Mouse (Mus musculus) hindbrain, embryonic 11.5 days (tissue): Measurements from ENCODE around the gene Btnl9. TPM values are rescaled to one million over a fixed set of nuclear protein-coding genes. Genes with fewer than 3 reads are reported as not detected.

Experiments used
- ATAC-seq: fragments of 200-750 bp; cut with Nextera tagmentation; 2 replicates; pipeline ENCODE4 v1.8.0; 2017; ENCODE audit warnings: mild to moderate bottlenecking, moderate TSS enrichment, moderate library complexity; ENCODE audit not compliant: low FRiP score
- DNase-seq: peaks from one replicate; pipeline ENCODE4 v3.0.0-alpha.2; 2015; ENCODE audit warnings: low spot score
- H3K27ac ChIP-seq: fragments of 300-500 bp; sonication (generic); 2 replicates; pipeline ENCODE4 v1.5.1; 2014; ENCODE audit warnings: mild to moderate bottlenecking, low read depth, low read length
- H3K27me3 ChIP-seq: fragments of 300-500 bp; sonication (generic); 2 replicates; pipeline ENCODE4 v1.6.1; 2014; ENCODE audit warnings: mild to moderate bottlenecking, low read length, moderate library complexity, mixed read lengths; ENCODE audit not compliant: control insufficient read depth, insufficient read depth
- H3K36me3 ChIP-seq: fragments of 300-500 bp; sonication (generic); 2 replicates; pipeline ENCODE4 v1.6.1; 2014; ENCODE audit warnings: mild to moderate bottlenecking, low read length, moderate library complexity, mixed read lengths; ENCODE audit not compliant: control insufficient read depth, insufficient read depth
- H3K4me1 ChIP-seq: fragments of 300-500 bp; sonication (generic); replicated peaks from 2 replicates; pipeline ENCODE4 v1.6.1; 2014; ENCODE audit warnings: low read length, mixed read lengths; ENCODE audit not compliant: control insufficient read depth, insufficient read depth
- H3K4me2 ChIP-seq: fragments of 300-500 bp; sonication (generic); replicated peaks from 2 replicates; pipeline ENCODE4 v1.6.1; 2014; ENCODE audit warnings: mild to moderate bottlenecking, low read depth, low read length
- H3K4me3 ChIP-seq: fragments of 300-500 bp; sonication (generic); 2 replicates; pipeline ENCODE4 v1.5.1; 2014; ENCODE audit warnings: low read depth, low read length
- H3K9ac ChIP-seq: fragments of 300-500 bp; sonication (generic); 2 replicates; pipeline ENCODE4 v1.6.1; 2014; ENCODE audit warnings: low read depth, low read length
- H3K9me3 ChIP-seq: fragments of 300-500 bp; sonication (generic); 2 replicates; pipeline ENCODE4 v1.6.1; 2016; ENCODE audit warnings: low read length; ENCODE audit not compliant: control insufficient read depth
- WGBS: fragments of 180-500 bp; shearing (Covaris S2); extraction: QIAGEN DNeasy Blood & Tissue Kit; methylation state at CpG from one replicate; pipeline ENCODE4 v1.1.7; 2014; 5-methylcytosine and 5-hydroxymethylcytosine counted together
- polyA plus RNA-seq: library from polyadenylated mRNA; unstranded; fragments of >200 nt; fragmentation: Nextera tagmentation; extraction: Ambion mirVana; gene quantifications from 2 replicates; pipeline ENCODE4 v1.2.1, GENCODE M21; 2014

The Btnl9 gene
- polyA plus RNA-seq, 1 experiment from 2014 or later, result not detected

DNA sequence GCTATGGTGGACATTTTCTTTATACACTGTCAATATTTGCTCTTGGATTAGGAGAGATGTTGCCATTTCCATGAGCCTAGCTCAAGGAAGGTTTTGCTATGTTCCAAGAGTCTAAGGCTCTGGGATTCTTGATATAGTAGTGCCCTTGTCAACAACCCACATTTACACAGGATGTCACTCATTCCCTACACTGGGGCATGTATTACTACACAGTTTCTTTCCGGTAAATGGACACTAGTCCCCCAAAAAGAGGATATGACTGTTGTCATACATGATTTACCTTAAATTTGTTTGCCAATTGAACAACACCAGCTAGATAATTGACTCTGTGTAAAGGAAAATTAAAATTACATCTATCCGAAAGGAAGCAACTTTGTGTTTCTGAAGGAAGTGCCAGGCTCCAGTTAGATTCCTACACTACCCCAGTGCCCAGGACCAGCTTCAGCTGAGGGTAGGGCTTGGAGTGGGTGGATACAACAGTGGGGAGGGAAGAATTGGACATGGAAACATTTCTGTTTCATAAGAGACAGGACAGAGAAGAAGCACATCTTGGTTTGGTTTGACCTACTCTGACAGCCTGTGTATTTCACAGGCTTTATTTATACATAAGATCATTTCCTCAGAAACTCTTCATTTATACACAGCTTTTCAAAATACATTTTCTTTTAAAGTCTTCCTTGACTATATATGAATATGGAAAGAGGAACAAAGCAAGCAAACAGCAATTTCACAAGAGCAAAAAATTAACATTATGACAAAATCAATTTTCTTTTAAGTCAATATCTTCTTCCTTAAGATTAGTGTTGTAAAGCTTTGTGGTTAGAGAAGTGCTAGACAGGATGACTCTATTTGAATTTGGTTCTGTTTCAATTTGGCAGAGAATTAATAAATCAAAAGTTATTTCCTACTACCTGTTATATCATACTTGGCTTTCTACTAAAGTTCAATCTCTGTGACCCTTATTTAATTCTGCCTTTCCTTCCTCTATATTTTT lies 29.8 kb downstream of the Btnl9 start:
- no peaks in the 10 kb centered on the region for H3K27me3 ChIP-seq
- H3K9me3 ChIP-seq, result no peaks in the 10 kb centered on the region
- ATAC-seq (no peak), DNase-seq (no peak)
- no peak overlapping the region for H3K4me2 ChIP-seq
- no peak overlapping the region for H3K27ac ChIP-seq
- WGBS, result 91% methylated on average over 2 of the region's 2 CpGs
- no peak overlapping the region for H3K4me3 ChIP-seq
- no peaks in the 10 kb centered on the region for H3K36me3 ChIP-seq
- no peak overlapping the region for H3K9ac ChIP-seq
- H3K4me1 ChIP-seq, result no peaks in the 10 kb centered on the region

- no peak within 1 kb of the TSS for H3K27ac ChIP-seq
- no peak within 1 kb of the TSS for H3K4me3 ChIP-seq
- no peaks in the 10 kb centered on the region for H3K4me1 ChIP-seq
- no peak within 1 kb of the TSS for H3K9ac ChIP-seq
- no peaks in the 10 kb centered on the region for H3K36me3 ChIP-seq
- H3K27me3 ChIP-seq, result no peaks in the 10 kb centered on the region
- 96% methylated on average over 1 of the region's 1 CpGs for WGBS
- DNase-seq, result no peak
- H3K9me3 ChIP-seq, result no peaks in the 10 kb centered on the region
- H3K4me2 ChIP-seq, result no peak within 1 kb of the TSS
- no peak for ATAC-seq
Measured at GRCm38 (mm10) chr11:49154077-49154476, 32.9 kb downstream of the Btnl9 start, which contains the start of gene Olfr1394. TSS of gene Olfr1394 (plus strand) at chr11:49154377.

- H3K27ac ChIP-seq, result no peak within 1 kb of the TSS
- WGBS, result 93% methylated on average over 6 of the region's 6 CpGs
- ATAC-seq (no peak), DNase-seq (no peak)
- no peaks in the 10 kb centered on the region for H3K27me3 ChIP-seq
- H3K4me2 ChIP-seq, result no peak within 1 kb of the TSS
- no peaks in the 10 kb centered on the region for H3K36me3 ChIP-seq
- H3K9me3 ChIP-seq, result no peaks in the 10 kb centered on the region
- H3K4me1 ChIP-seq, result no peaks in the 10 kb centered on the region
- no peak within 1 kb of the TSS for H3K4me3 ChIP-seq
- H3K9ac ChIP-seq, result no peak within 1 kb of the TSS
Measured at GRCm38 (mm10) chr11:49141974-49142373, 45.0 kb downstream of the Btnl9 start, which contains the start of gene Olfr1395. TSS of gene Olfr1395 (plus strand) at chr11:49142274.

DNA sequence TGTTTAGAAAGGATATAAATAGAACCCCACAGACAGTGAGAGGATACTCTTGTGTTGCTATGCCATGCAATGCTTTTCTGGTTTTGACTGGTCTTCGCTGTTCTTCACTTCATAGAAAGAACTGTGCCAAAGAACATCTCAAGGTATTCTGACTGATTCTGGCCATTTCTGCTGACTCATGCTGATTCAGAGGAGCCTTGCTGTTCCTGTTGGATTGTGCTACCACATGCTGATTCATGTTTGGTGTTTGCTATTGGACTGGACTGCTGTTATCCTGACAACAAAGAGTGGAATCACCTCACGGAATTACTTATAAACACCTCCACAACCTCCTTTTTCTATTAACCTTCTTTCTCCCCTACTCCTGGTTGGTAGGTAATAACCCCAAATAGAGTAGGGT lies 62.8 kb downstream of the Btnl9 start:
- Histone ChIP-seq H3K27ac (no peak overlapping the region), H3K4me3 (no peak overlapping the region), H3K9me3 (no peaks in the 10 kb centered on the region), H3K9ac (no peak overlapping the region), H3K4me1 (no peaks in the 10 kb centered on the region), H3K4me2 (no peak overlapping the region), H3K36me3 (no peaks in the 10 kb centered on the region), H3K27me3 (no peaks in the 10 kb centered on the region)
- no peak for DNase-seq
- no peak for ATAC-seq
- WGBS, result 86% methylated on average over 2 of the region's 2 CpGs

GRCm38 (mm10) chr11:49119635-49120034 lies 67.3 kb downstream of the Btnl9 start:
- H3K4me1 ChIP-seq, result no peaks in the 10 kb centered on the region
- no peak for DNase-seq
- H3K36me3 ChIP-seq, result no peaks in the 10 kb centered on the region
- no peak overlapping the region for H3K4me2 ChIP-seq
- ATAC-seq, result no peak
- no peak overlapping the region for H3K9ac ChIP-seq
- no peaks in the 10 kb centered on the region for H3K9me3 ChIP-seq
- no peak overlapping the region for H3K27ac ChIP-seq
- H3K27me3 ChIP-seq, result no peaks in the 10 kb centered on the region
- 81% methylated on average over 3 of the region's 3 CpGs for WGBS
- no peak overlapping the region for H3K4me3 ChIP-seq

Other genes with a start within 250 kb of the Btnl9 start
- 1.8 and 2.3 TPM in 2 replicates for gene Psme2b, start 241.0 kb downstream of the Btnl9 start, polyA plus RNA-seq
- 0.14 TPM in 1 of 2 replicates, not detected in the other for gene Olfr56, start 208.3 kb downstream of the Btnl9 start, polyA plus RNA-seq
- 0.17 and 0.54 TPM in 2 replicates for gene 9930111J21Rik1, start 207.8 kb downstream of the Btnl9 start, polyA plus RNA-seq
- gene Gm12185, start 194.9 kb downstream of the Btnl9 start, polyA plus RNA-seq, result not detected in 2 replicates
- gene Tgtp1, start 193.0 kb downstream of the Btnl9 start, polyA plus RNA-seq, result not detected in 2 replicates
- gene 9930111J21Rik2, start 135.9 kb downstream of the Btnl9 start, polyA plus RNA-seq, result 0.11 and 0.42 TPM in 2 replicates
- not detected in 2 replicates for gene Tgtp2, start 123.0 kb downstream of the Btnl9 start, polyA plus RNA-seq
- 0.20 and 0.71 TPM in 2 replicates for gene Ifi47, start 110.6 kb downstream of the Btnl9 start, polyA plus RNA-seq
- not detected in 2 replicates for gene Olfr1396, start 72.3 kb downstream of the Btnl9 start, polyA plus RNA-seq
- not detected in 2 replicates for gene Olfr1395, start 44.9 kb downstream of the Btnl9 start, polyA plus RNA-seq
- not detected in 2 replicates for gene Olfr1394, start 32.8 kb downstream of the Btnl9 start, polyA plus RNA-seq
- 59.0 and 63.2 TPM in 2 replicates for gene Zfp62, start 16.1 kb upstream of the Btnl9 start, polyA plus RNA-seq
- 28.7 and 31.0 TPM in 2 replicates for gene Mgat1, start 57.0 kb upstream of the Btnl9 start, polyA plus RNA-seq
- not detected in 2 replicates for gene Olfr1393, start 91.1 kb upstream of the Btnl9 start, polyA plus RNA-seq
- not detected in 2 replicates for gene Olfr1392, start 98.1 kb upstream of the Btnl9 start, polyA plus RNA-seq
- not detected in 2 replicates for gene Olfr10, start 117.6 kb upstream of the Btnl9 start, polyA plus RNA-seq
- not detected in 2 replicates for gene Olfr1391, start 135.6 kb upstream of the Btnl9 start, polyA plus RNA-seq
- not detected in 2 replicates for gene Olfr1390, start 148.0 kb upstream of the Btnl9 start, polyA plus RNA-seq
- not detected in 2 replicates for gene Olfr1389, start 235.9 kb upstream of the Btnl9 start, polyA plus RNA-seq
- gene Olfr1388, start 249.5 kb upstream of the Btnl9 start, polyA plus RNA-seq, result 0.07 TPM in 1 of 2 replicates, not detected in the other